Mouse (Mus musculus) stomach, embryonic 14.5 days (tissue): ENCODE measurements around the gene Dip2b. TPM values are rescaled to one million over a fixed set of nuclear protein-coding genes. Genes with fewer than 3 reads are reported as not detected.

Experiments used
- ATAC-seq: fragments of 200-750 bp; cut with Nextera tagmentation; 2 replicates; pipeline ENCODE4 v1.8.0; 2017; ENCODE audit warnings: low read depth, moderate TSS enrichment; ENCODE audit not compliant: insufficient number of reproducible peaks, insufficient read depth, low FRiP score
- H3K27ac ChIP-seq: fragments of 300-500 bp; sonication (generic); 2 replicates; pipeline ENCODE4 v1.5.1; 2014; ENCODE audit warnings: mild to moderate bottlenecking, low read length, moderate library complexity, mixed read lengths
- H3K27me3 ChIP-seq: fragments of 300-500 bp; sonication (generic); 2 replicates; pipeline ENCODE4 v1.6.1; 2014; ENCODE audit warnings: low read length, control low read depth, mixed read lengths; ENCODE audit not compliant: control insufficient read depth, insufficient read depth
- H3K36me3 ChIP-seq: fragments of 300-500 bp; sonication (generic); 2 replicates; pipeline ENCODE4 v1.6.1; 2014; ENCODE audit warnings: mild to moderate bottlenecking, control low read depth, low read length, moderate library complexity, mixed read lengths; ENCODE audit not compliant: control insufficient read depth, insufficient read depth
- H3K4me1 ChIP-seq: fragments of 300-500 bp; sonication (generic); 2 replicates; pipeline ENCODE4 v1.6.1; 2014; ENCODE audit warnings: low read length, control low read depth, mixed read lengths; ENCODE audit not compliant: control insufficient read depth, insufficient read depth
- H3K4me2 ChIP-seq: fragments of 300-500 bp; sonication (generic); replicated peaks from 2 replicates; pipeline ENCODE4 v1.6.1; 2014; ENCODE audit warnings: low read depth, low read length, control low read depth
- H3K4me3 ChIP-seq: fragments of 300-500 bp; sonication (generic); 2 replicates; pipeline ENCODE4 v1.5.1; 2014; ENCODE audit warnings: low read depth, low read length, control low read depth
- H3K9ac ChIP-seq: fragments of 300-500 bp; sonication (generic); replicated peaks from 2 replicates; pipeline ENCODE4 v1.6.1; 2014; ENCODE audit warnings: low read depth, mild to moderate bottlenecking, control low read depth, low read length, moderate library complexity, mixed read lengths
- H3K9me3 ChIP-seq: fragments of 300-500 bp; sonication (generic); 2 replicates; pipeline ENCODE4 v1.6.1; 2016; ENCODE audit warnings: low read depth, low read length, control low read depth; ENCODE audit not compliant: control insufficient read depth
- WGBS: fragments of 180-500 bp; shearing (Covaris S2); extraction: QIAGEN DNeasy Blood & Tissue Kit; methylation state at CpG from one replicate; pipeline ENCODE4 v1.1.7; 2014; 5-methylcytosine and 5-hydroxymethylcytosine counted together
- polyA plus RNA-seq: library from polyadenylated mRNA; unstranded; fragments of >200 nt; fragmentation: Nextera tagmentation; extraction: Ambion mirVana; gene quantifications from 2 replicates; pipeline ENCODE4 v1.2.1, GENCODE M21; 2014

Gene Dip2b
- polyA plus RNA-seq, 1 experiment from 2014 or later: 18.2 TPM

DNA sequence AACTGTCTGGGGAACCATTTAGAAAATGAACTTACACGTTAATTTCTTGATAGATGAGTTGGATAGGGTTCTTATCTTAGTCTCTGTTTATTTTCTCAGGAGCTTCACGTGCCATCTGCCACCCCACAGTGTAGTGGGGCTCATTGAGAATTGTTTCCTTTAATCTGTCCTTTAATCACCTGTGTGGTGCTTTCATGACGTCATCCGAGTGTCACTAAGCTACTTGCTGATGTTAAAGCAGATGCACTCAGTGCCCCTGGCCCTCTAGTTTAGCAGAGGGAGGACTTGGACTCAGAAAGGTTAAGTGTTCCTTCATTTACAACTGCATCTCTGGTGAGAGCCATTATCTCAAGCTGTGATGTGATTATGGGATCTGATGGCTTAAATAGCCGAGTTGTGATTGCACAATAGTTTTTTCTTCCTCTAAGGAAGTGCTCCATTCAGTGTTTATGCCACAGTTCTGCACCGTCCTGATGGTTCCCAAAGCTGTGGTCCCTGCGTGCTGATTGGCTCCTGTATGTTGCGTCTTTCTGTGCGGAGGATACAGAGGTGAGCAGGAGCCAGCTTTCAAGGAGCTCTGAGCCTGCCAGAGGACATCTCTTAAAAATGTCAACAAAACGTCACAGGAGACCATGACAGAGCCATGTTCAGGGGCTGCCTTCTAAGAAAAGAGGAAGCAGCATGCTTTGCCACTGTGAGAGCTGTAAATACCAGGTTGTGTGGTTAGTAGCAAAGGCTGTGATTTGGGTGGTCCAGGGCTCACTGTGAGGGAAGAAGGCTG, 3.0 kb downstream of the Dip2b start:
- H3K4me3 ChIP-seq: 0 out of 2 replicates have a peak overlapping the region, but pooled peaks have one; percentile 1
- H3K4me1 ChIP-seq: peaks cover 19% of the 10 kb centered on the region
- ATAC-seq: no peak
- no peaks in the 10 kb centered on the region for H3K36me3 ChIP-seq
- peak overlapping the region; percentile 80 for H3K4me2 ChIP-seq
- 0 out of 2 replicates have a peak overlapping the region, but pooled peaks have one; percentile 10 for H3K9ac ChIP-seq
- H3K27ac ChIP-seq: no peak overlapping the region
- H3K9me3 ChIP-seq: no peaks in the 10 kb centered on the region
- WGBS: 34% methylated on average over 10 of the region's 10 CpGs
- H3K27me3 ChIP-seq: no peaks in the 10 kb centered on the region

DNA sequence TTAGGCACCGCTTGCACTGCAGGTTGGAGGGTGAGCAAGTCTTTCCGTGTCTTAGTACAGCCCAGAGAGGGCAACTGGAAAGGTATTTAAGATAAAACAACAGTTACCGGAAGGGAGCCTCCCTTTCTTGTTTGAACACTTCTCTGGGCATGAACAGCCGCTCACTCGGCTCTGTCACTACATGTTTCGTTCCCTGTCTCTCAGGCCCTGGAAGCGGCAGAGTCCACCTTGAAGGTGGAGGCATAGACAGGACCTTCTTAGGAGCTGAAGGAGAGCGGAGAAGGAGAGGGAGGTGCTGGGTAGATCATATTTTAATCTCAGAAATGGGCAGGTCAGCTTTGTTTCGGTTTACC, 3.6 kb downstream of the Dip2b start:
- Histone ChIP-seq H3K9me3 (no peaks in the 10 kb centered on the region), H3K27me3 (no peaks in the 10 kb centered on the region), H3K9ac (0 out of 2 replicates have a peak overlapping the region, but pooled peaks have one; percentile 2), H3K4me3 (no peak overlapping the region), H3K36me3 (0 out of 2 replicates have a peak, but pooled peaks cover 1% of the 10 kb centered on the region), H3K27ac (no peak overlapping the region), H3K4me2 (no peak overlapping the region; the same call in 1 of the 2 replicates), H3K4me1 (peaks cover 19% of the 10 kb centered on the region)
- WGBS: 60% methylated on average over 9 of the region's 9 CpGs
- ATAC-seq: no peak

DNA sequence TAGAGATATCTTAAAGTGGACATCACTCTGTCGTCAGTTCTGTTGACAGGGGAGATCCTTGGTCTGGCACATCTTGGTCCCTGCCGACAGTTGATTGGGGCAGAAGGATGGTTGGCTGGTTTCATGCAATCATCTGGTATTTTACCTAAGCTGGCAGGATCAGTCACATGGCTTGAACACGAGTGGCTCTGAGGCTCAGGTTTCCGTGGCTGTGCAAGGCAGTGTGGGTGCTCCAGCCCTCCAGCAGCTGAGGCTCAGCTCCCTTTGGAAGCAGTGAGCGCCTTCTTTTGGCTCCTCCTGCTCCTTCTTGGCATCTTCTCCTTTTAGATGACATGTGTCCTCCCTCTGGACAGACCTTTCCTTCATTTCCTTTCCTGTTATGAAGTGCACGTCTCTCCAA, 7.1 kb downstream of the Dip2b start:
- no peak for ATAC-seq
- Histone ChIP-seq H3K9me3 (no peaks in the 10 kb centered on the region), H3K9ac (no peak overlapping the region), H3K27ac (no peak overlapping the region), H3K4me1 (peaks cover 14% of the 10 kb centered on the region), H3K4me2 (no peak overlapping the region), H3K27me3 (no peaks in the 10 kb centered on the region), H3K4me3 (no peak overlapping the region), H3K36me3 (0 out of 2 replicates have a peak, but pooled peaks cover 4% of the 10 kb centered on the region)
- 50% methylated on average over 6 of the region's 6 CpGs for WGBS

DNA sequence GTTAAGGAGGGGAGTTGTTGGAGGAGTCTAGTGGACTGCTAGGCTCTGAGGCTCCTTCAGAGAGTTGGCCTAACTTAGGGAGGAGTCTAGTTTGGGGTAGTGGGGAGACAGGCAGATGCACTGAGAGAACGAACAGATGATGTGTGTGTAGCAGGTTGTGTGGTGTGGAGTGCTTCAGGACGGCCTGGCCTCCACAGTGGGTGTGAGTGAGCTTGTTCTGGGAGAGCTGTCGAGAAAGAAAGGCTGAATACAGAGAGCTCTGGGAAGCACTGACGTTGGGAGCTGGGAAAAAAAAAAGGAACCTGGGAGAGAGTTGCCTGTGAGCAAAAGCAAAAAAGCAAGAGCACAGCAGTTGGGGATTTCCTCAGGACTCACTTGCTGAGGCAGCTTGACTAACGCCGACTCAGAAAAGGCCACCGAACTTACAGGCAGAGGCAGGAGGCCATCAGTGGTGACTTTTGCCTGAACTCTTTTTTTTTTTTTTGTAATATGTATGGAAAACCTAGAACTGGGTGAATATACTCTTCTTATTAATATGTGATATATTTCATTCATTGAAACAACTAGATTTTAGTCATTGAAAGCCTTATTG, 11.1 kb downstream of the Dip2b start:
- no peak overlapping the region for H3K27ac ChIP-seq
- no peak overlapping the region for H3K9ac ChIP-seq
- 89% methylated on average over 7 of the region's 7 CpGs for WGBS
- H3K4me1 ChIP-seq: 0 out of 2 replicates have a peak, but pooled peaks cover 3% of the 10 kb centered on the region
- no peak for ATAC-seq
- no peak overlapping the region for H3K4me3 ChIP-seq
- H3K27me3 ChIP-seq: no peaks in the 10 kb centered on the region
- H3K4me2 ChIP-seq: no peak overlapping the region
- H3K36me3 ChIP-seq: 0 out of 2 replicates have a peak, but pooled peaks cover 4% of the 10 kb centered on the region
- no peaks in the 10 kb centered on the region for H3K9me3 ChIP-seq

DNA sequence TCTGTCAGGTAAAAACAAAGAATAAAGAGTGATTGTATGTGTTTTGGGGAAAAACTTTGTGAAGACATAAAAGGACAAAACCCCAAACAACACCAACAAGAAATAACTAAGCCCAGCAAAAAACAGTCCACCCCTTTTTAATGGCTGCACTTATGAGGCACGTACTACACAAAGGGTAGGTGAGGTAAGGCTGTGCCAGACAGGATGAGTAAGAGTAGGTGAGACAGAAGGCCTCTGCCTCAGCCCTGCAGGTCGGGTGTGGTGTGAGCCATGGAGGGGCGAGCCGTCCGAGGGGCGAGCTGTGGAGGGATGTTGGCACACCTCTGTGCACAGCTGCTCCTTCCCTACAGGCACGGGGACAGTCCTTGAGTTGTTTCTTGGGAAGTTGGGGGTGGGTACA, 12.5 kb downstream of the Dip2b start:
- WGBS: 73% methylated on average over 7 of the region's 7 CpGs

DNA sequence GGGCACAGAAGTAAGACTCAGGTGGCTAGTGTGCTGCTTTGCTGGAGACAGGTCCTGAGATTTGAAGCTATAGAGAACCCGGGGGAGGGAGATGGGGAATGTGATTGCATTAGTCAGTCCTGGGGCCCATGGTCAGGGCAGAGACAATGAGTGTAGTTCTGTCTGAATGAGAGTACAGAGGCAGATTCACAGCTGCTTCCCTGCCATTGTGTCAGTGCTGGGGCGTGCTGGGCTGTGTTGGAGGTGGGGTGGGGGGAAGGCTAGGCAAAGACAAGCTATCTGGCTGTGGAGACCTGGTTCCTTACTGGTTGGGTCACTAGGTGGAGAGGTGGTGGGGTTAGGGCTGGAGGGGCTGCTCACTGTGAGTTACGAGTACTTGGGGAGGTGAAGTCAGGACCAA, 14.3 kb downstream of the Dip2b start:
- ATAC-seq: no peak
- 61% methylated on average over 3 of the region's 3 CpGs for WGBS
- no peak overlapping the region for H3K27ac ChIP-seq

More for the DNA sequence above, 12.5 kb downstream of the Dip2b start:
- 0 out of 2 replicates have a peak, but pooled peaks cover 4% of the 10 kb centered on the region for H3K36me3 ChIP-seq
- H3K4me2 ChIP-seq: no peak overlapping the region
- no peak overlapping the region for H3K4me3 ChIP-seq
- no peaks in the 10 kb centered on the region for H3K9me3 ChIP-seq
- no peak overlapping the region for H3K27ac ChIP-seq
- no peak overlapping the region for H3K9ac ChIP-seq
- 0 out of 2 replicates have a peak, but pooled peaks cover 3% of the 10 kb centered on the region for H3K4me1 ChIP-seq
- H3K27me3 ChIP-seq: no peaks in the 10 kb centered on the region
- ATAC-seq: no peak

DNA sequence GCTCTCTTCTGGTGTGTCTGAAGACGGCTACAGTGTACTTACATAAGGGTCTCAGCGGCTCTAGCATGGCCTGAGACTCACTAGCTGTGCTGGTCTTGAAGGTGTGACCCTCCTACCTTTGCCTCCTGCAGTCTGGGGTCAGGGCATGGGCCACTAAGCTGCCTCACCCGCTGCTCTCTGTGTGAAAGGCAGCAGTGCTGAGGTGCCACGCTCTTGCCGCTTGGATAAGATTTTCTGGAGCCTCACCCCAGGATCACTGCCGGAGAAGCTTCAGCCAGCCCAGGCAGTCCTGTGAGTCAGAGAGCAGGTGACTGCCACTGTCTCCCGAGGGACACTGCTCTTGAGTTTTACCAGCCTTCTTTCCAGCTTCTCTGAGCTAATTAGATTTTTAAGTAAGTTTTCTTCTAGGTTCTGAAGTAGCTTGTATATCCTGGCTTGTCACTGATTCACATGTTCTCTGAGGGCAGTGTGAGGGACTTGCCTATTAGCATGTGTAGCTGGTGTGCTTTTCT, 18.0 kb downstream of the Dip2b start:
- H3K27me3 ChIP-seq: no peaks in the 10 kb centered on the region
- H3K36me3 ChIP-seq: no peaks in the 10 kb centered on the region
- no peak overlapping the region for H3K27ac ChIP-seq
- H3K4me1 ChIP-seq: 0 out of 2 replicates have a peak, but pooled peaks cover 9% of the 10 kb centered on the region
- no peak overlapping the region for H3K4me2 ChIP-seq
- 92% methylated on average over 7 of the region's 7 CpGs for WGBS
- H3K9ac ChIP-seq: no peak overlapping the region
- H3K4me3 ChIP-seq: no peak overlapping the region
- no peaks in the 10 kb centered on the region for H3K9me3 ChIP-seq
- ATAC-seq: no peak

More for the DNA sequence above, 14.3 kb downstream of the Dip2b start:
- H3K9me3 ChIP-seq: no peaks in the 10 kb centered on the region
- no peak overlapping the region for H3K4me2 ChIP-seq
- 0 out of 2 replicates have a peak, but pooled peaks cover 3% of the 10 kb centered on the region for H3K4me1 ChIP-seq
- H3K4me3 ChIP-seq: no peak overlapping the region
- no peaks in the 10 kb centered on the region for H3K27me3 ChIP-seq
- H3K9ac ChIP-seq: no peak overlapping the region
- 0 out of 2 replicates have a peak, but pooled peaks cover 2% of the 10 kb centered on the region for H3K36me3 ChIP-seq

DNA sequence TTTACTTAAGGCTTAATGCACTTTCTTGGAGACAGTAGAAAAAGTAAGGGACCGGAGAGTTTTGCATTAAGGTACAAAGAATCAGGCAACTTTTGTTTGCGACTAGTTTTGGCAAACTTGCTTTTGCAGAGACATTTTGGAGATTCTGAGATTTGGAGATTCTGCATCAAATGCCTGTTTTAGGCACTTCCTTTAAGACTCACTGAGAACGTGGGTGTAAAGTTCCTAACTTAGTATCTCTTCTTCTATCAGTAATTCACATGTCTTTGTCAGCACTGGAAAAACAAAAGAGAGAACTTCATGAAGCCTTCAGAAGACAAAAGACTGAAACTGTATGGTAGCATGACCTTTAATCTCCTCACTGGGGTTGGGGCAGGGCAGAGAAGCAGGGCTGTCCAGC, 19.2 kb downstream of the Dip2b start:
- H3K36me3 ChIP-seq: no peaks in the 10 kb centered on the region
- no peak overlapping the region for H3K9ac ChIP-seq
- H3K4me1 ChIP-seq: 0 out of 2 replicates have a peak, but pooled peaks cover 6% of the 10 kb centered on the region
- no peak overlapping the region for H3K4me2 ChIP-seq
- no peak for ATAC-seq
- no peaks in the 10 kb centered on the region for H3K27me3 ChIP-seq
- H3K4me3 ChIP-seq: no peak overlapping the region
- 90% methylated on average over 3 of the region's 3 CpGs for WGBS
- H3K9me3 ChIP-seq: no peaks in the 10 kb centered on the region
- H3K27ac ChIP-seq: no peak overlapping the region
